Mouse (Mus musculus) forebrain, embryonic 16.5 days (tissue): ENCODE data around the gene Pramef17. TPM values are rescaled to one million over a fixed set of nuclear protein-coding genes. Genes with fewer than 3 reads are reported as not detected.
"Not testable (repeated sequence)": the region's sequence is repeated elsewhere in the genome, so short reads cannot be mapped to it uniquely, and the experiment has no call there.

ENCODE experiments used
- ATAC-seq: fragments of 200-750 bp; cut with Nextera tagmentation; 2 replicates; pipeline ENCODE4 v1.8.0; 2017; ENCODE audit warnings: mild to moderate bottlenecking, moderate library complexity
- H3K27ac ChIP-seq: fragments of 300-500 bp; sonication (generic); 2 replicates; pipeline ENCODE4 v1.5.1; 2014; ENCODE audit warnings: low read length, control low read depth
- H3K27me3 ChIP-seq: fragments of 300-500 bp; sonication (generic); replicated peaks from 2 replicates; pipeline ENCODE4 v1.6.1; 2014; ENCODE audit warnings: low read length; ENCODE audit not compliant: control insufficient read depth, insufficient read depth
- H3K36me3 ChIP-seq: fragments of 300-500 bp; sonication (generic); 2 replicates; pipeline ENCODE4 v1.6.1; 2014; ENCODE audit not compliant: control insufficient read depth, insufficient read depth
- H3K4me1 ChIP-seq: fragments of 300-500 bp; sonication (generic); replicated peaks from 2 replicates; pipeline ENCODE4 v1.6.1; 2014; ENCODE audit warnings: low read length; ENCODE audit not compliant: control insufficient read depth, insufficient read depth
- H3K4me2 ChIP-seq: fragments of 300-500 bp; sonication (generic); 2 replicates; pipeline ENCODE4 v1.6.1; 2014; ENCODE audit warnings: mild to moderate bottlenecking, low read length, control low read depth
- H3K4me3 ChIP-seq: fragments of 300-500 bp; sonication (generic); replicated peaks from 2 replicates; pipeline ENCODE4 v1.5.1; 2014; ENCODE audit warnings: mild to moderate bottlenecking, low read length, control low read depth
- H3K9ac ChIP-seq: fragments of 300-500 bp; sonication (generic); replicated peaks from 2 replicates; pipeline ENCODE4 v1.6.1; 2014; ENCODE audit warnings: low read depth, low read length, control low read depth
- H3K9me3 ChIP-seq: fragments of 300-500 bp; sonication (generic); 2 replicates; pipeline ENCODE4 v1.6.1; 2016; ENCODE audit warnings: low read length; ENCODE audit not compliant: control insufficient read depth
- WGBS: fragments of 180-500 bp; shearing (Covaris S2); extraction: QIAGEN DNeasy Blood & Tissue Kit; methylation state at CpG from one replicate; pipeline ENCODE4 v1.1.7; 2014; 5-methylcytosine and 5-hydroxymethylcytosine counted together
- polyA plus RNA-seq: library from polyadenylated mRNA; unstranded; fragments of >200 nt; fragmentation: Nextera tagmentation; extraction: Ambion mirVana; gene quantifications from 2 replicates; pipeline ENCODE4 v1.2.1, GENCODE M21; 2015

Pramef17 gene
- not detected in 2 replicates for polyA plus RNA-seq

DNA sequence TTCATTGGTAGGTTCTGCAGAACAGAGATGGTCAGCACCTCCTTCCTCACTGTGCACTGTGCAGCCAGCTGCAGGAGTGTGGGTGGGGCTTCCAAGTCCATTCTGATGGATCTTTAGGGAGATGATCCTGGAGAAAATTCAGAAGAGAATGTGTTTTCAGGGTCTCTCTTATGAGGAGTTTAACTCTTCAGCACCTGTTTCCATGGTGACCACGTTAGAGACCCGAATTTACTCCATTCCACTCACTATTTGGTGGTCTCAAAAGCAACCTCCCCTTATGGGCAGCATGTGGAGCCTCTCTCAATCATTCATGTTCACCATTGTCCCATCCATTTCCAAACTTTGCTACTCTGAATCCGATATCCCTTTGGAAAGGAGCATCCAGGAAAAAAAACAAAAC lies at the start of gene Pramef17:
Gene Pramef17, minus strand, starts transcription at position 101 of the 400 bp plus-strand sequence.
- H3K27me3 ChIP-seq, H3K36me3 ChIP-seq, ATAC-seq, H3K4me3 ChIP-seq, H3K4me1 ChIP-seq, H3K9me3 ChIP-seq, H3K27ac ChIP-seq, H3K4me2 ChIP-seq, H3K9ac ChIP-seq: not testable (repeated sequence)
- 45% methylated on average over 3 of the region's 3 CpGs for WGBS

- not testable (repeated sequence) for H3K36me3 ChIP-seq, H3K4me2 ChIP-seq, ATAC-seq, H3K9me3 ChIP-seq, H3K27ac ChIP-seq, H3K4me3 ChIP-seq, H3K9ac ChIP-seq, H3K4me1 ChIP-seq, H3K27me3 ChIP-seq
- 97% methylated on average over 11 of the region's 17 CpGs for WGBS
Observed at GRCm38 (mm10) chr4:143988126-143988525, 6.0 kb downstream of the Pramef17 start.

DNA sequence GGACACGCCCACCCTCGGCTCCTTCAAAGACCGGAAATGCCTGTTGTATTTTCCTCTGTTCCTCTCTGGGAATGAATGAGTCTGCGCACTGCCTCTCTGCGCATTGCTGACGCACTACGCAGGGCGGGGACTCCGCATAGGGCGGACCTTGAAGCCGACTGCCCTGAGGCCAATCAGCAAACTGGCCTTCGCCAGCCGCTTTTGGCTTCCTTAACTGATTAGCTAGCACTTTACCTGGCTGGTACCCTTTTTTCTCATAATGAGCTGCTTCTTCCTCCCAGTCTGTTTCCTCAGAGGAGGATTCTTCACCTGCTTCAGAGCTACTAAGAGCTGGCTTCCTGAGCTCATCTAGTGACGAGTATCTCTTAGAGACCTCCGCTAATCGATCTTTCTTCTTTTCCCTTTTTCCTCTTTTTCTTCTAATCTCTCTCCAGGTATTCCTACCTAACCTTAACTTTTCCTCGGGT lies 6.7 kb downstream of the Pramef17 start:
- not testable (repeated sequence) for H3K4me3 ChIP-seq, H3K9ac ChIP-seq, H3K36me3 ChIP-seq, H3K4me1 ChIP-seq, H3K27ac ChIP-seq, H3K4me2 ChIP-seq, ATAC-seq, H3K9me3 ChIP-seq, H3K27me3 ChIP-seq
- WGBS, result 97% methylated on average over 7 of the region's 17 CpGs

DNA sequence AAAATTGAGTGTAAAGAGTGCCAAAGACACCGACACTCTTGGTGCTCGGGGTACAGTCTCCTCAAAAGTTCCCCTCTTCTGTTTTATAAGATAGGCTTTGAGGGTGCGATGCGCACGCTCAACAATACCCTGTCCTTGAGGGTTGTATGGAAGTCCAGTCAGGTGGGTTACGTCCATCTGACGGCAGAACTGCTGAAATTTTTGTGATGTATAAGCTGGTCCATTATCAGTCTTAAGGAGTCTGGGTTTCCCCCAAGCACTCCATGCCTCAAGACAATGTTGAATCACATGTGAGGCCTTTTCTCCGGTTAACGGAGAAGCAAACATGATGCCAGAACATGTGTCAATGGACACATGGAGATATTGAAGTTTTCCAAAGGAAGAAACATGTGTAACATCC lies 8.4 kb downstream of the Pramef17 start:
- H3K9ac ChIP-seq, H3K9me3 ChIP-seq, H3K4me3 ChIP-seq, H3K4me2 ChIP-seq, H3K27me3 ChIP-seq, H3K4me1 ChIP-seq, ATAC-seq, H3K36me3 ChIP-seq, H3K27ac ChIP-seq: not testable (repeated sequence)
- 100% methylated on average over 2 of the region's 9 CpGs for WGBS

- not testable (repeated sequence) for H3K36me3 ChIP-seq, H3K4me2 ChIP-seq, H3K27me3 ChIP-seq, H3K9ac ChIP-seq, ATAC-seq, H3K9me3 ChIP-seq, H3K4me3 ChIP-seq, H3K27ac ChIP-seq, H3K4me1 ChIP-seq
- no CpG with 5 or more reads among the region's 7 CpGs for WGBS
Observed at GRCm38 (mm10) chr4:143985165-143985564, 9.0 kb downstream of the Pramef17 start.

GRCm38 (mm10) chr4:143983446-143983845 lies 10.7 kb downstream of the Pramef17 start:
- not testable (repeated sequence) for H3K9ac ChIP-seq, H3K27me3 ChIP-seq, H3K27ac ChIP-seq, H3K4me2 ChIP-seq, H3K9me3 ChIP-seq, ATAC-seq, H3K4me1 ChIP-seq, H3K4me3 ChIP-seq, H3K36me3 ChIP-seq
- no CpG with 5 or more reads among the region's 1 CpGs for WGBS

- 39% methylated on average over 2 of the region's 2 CpGs for WGBS
- H3K4me1 ChIP-seq, H3K36me3 ChIP-seq, H3K27me3 ChIP-seq, H3K9ac ChIP-seq, H3K9me3 ChIP-seq, H3K27ac ChIP-seq, H3K4me2 ChIP-seq, ATAC-seq, H3K4me3 ChIP-seq: not testable (repeated sequence)
Observed at GRCm38 (mm10) chr4:143966850-143967249, 27.3 kb downstream of the Pramef17 start, which contains the start of gene Gm13101. Gm13101 (minus strand) TSS chr4:143966950.

- H3K27me3 ChIP-seq, H3K36me3 ChIP-seq: not testable (repeated sequence)
- WGBS, result 100% methylated on average over 1 of the region's 1 CpGs
Observed at GRCm38 (mm10) chr4:143950916-143951315, 43.3 kb downstream of the Pramef17 start, which contains the start of gene Pramef25. Pramef25 (minus strand) TSS chr4:143951016.

More at GRCm38 (mm10) chr4:143950916-143951315, 43.3 kb downstream of the Pramef17 start, which contains the start of gene Pramef25:
- H3K27ac ChIP-seq, H3K4me3 ChIP-seq, H3K4me2 ChIP-seq, ATAC-seq, H3K9ac ChIP-seq, H3K4me1 ChIP-seq: not testable (repeated sequence)
- H3K9me3 ChIP-seq, result peaks cover 11% of the 10 kb centered on the region
